Mouse (Mus musculus): Measurements from ENCODE around the gene 4933417A18Rik. TPM values are rescaled to one million over a fixed set of nuclear protein-coding genes. Genes with fewer than 3 reads are reported as not detected.

Gene 4933417A18Rik
- not detected for total RNA-seq (2023)

DNA sequence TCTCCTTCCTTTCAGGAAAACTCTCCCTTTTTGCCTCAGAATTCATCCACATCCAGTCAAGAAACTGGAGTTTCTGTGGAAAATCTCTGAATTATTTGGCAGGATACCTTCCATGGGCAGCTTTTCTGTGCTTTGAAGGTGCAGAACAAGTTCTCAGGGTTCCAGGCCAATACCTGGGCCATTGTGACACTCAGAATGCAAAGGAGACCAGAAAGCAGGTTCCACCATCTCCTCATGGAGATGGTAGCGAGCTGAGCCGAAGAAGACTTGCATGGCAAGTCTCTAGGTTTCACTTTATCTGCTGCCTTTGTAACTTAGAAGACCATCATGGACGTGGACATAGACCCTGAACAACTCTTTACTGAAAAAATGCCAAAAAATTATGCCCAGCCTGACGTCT lies at the start of gene 4933417A18Rik, which contains the start of gene Fam217a:
Gene 4933417A18Rik (plus strand): TSS at position 200 of the 400 bp plus-strand sequence.
Gene Fam217a (minus strand): TSS at position 101 of the 400 bp plus-strand sequence.

DNA sequence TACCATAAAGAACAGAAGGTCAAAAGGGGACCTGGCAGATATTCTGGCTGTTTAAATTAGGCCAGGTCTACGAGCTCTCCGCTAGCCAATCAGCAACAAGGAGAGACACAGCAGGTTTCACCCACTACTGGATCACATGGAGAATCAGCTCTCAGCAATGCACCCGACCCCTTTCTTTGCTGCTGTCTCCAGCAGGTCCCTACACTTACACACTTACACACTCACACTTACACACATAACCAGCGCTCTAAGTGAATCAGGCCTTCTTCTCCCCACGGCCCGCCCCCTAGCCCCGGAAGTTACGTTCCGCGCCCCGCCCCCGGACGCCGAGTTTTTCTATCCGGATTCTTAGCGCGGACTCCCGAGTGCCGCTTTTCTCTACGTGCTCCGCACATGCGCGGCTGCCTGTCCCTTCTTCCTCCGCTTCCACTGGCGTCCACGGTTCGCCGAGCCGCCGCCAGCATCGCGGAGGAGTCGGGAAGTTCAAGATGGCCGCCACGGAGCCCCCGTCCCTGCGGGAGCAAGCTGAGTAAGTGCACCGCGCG lies 49.0 kb upstream of the 4933417A18Rik start, which contains the start of gene Prpf4b:
Gene Prpf4b (plus strand): TSS at position 137 of the 545 bp plus-strand sequence.

GRCm38 (mm10) chr13:34963511-34964397 lies 39.5 kb downstream of the 4933417A18Rik start, which contains the start of gene Eci3:
TSS of gene Eci3 (minus strand) at chr13:34963810.

Other genes with a start within 250 kb of the 4933417A18Rik start
- not detected for gene Fam50b, start 189.6 kb upstream of the 4933417A18Rik start, total RNA-seq (2023)
- 10 to 100 TPM; 57.8 to 61.0 TPM for gene Prpf4b, start 49.1 kb upstream of the 4933417A18Rik start, total RNA-seq (2023)
- gene Fam217a, start 99 bp upstream of the 4933417A18Rik start, total RNA-seq (2023), result not detected
- not detected for gene Eci3, start 39.4 kb downstream of the 4933417A18Rik start, total RNA-seq (2023)
- 10 to 100 TPM; 23.3 to 26.8 TPM for gene Eci2, start 102.7 kb downstream of the 4933417A18Rik start, total RNA-seq (2023)